Mouse (Mus musculus) brain, embryonic 14.5 days (tissue): ENCODE measurements around the gene Ufsp1. TPM values are rescaled to one million over a fixed set of nuclear protein-coding genes. Genes with fewer than 3 reads are reported as not detected.
A peak's percentile ranks its signal among the peaks of the same experiment; 100 is the strongest.
"Not testable (repeated sequence)": the region's sequence is repeated elsewhere in the genome, so short reads cannot be mapped to it uniquely, and the experiment has no call there.

ENCODE experiments used
- DNase-seq: peaks from one replicate; pipeline ENCODE4 v3.0.0-alpha.2; 2011; ENCODE audit warnings: low read depth
- CTCF ChIP-seq: fragments of 200-500 bp; IDR thresholded peaks from 2 replicates; pipeline ENCODE4 v1.5.1; 2012; ENCODE audit warnings: inconsistent platforms, mild to moderate bottlenecking, moderate library complexity, borderline replicate concordance; ENCODE audit not compliant: insufficient read depth, insufficient read length; ENCODE audit errors: extremely low read depth
- POLR2A ChIP-seq: fragments of 200-500 bp; IDR thresholded peaks from 2 replicates; pipeline ENCODE4 v1.6.1; 2012; ENCODE audit warnings: mild to moderate bottlenecking, inconsistent platforms, borderline replicate concordance; ENCODE audit not compliant: poor library complexity, insufficient read depth, insufficient read length, severe bottlenecking; ENCODE audit errors: extremely low read depth
- polyA plus RNA-seq: library from polyadenylated mRNA; depleted of rRNA; stranded (reverse); fragments of >200 nt; gene quantifications from 2 replicates; pipeline ENCODE4 v1.2.3, GENCODE M21; 2012; rRNA removed

The Ufsp1 gene
- polyA plus RNA-seq = 10.0 and 11.9 TPM in 2 replicates

DNA sequence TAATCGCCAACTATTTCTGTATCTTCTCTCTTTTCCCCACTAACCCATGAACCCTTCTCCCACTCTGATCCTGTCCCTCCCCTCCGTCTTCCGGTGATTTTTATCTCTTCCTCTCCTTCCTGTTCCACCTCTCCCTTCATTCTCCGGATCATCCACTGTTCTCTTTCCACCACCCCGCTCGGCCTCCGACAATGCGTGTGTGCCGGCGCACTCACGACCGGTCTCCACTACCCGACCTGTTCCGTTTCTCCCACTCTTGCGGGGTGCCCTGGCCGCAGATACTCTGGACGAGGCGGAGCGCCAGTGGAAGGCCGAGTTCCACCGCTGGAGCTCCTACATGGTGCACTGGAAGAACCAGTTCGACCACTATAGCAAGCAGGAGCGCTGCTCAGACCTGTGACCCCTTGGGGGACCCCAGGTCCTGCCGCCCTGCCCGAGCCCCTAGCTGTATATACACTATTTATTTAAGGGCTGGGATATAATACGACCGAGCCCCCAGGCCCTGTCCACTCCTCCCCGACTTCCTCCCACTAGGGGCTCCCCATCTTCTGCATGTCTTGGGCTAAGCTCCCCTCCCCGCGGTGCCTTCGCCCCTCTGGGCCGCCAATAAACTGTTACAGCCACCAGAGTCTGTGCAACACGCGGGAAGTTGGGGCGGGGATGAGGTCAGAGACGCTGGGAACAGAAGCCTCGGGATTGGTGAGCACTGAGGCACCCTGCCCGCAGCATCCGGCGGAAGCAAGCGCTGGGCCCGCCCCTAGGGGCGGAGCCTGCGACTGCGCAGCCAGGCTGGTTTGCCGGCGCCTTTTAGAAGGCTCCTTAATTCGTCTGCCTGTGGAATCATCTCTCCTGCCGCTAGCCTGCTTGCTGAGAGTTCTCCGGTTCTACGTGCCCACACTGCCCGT, at the start of gene Ufsp1:
Ufsp1 (plus strand) TSS at position 791 of the 905 bp plus-strand sequence.
- TF ChIP-seq CTCF = no peak
- TF ChIP-seq POLR2A = no peak
- peak; percentile 98 for DNase-seq

DNA sequence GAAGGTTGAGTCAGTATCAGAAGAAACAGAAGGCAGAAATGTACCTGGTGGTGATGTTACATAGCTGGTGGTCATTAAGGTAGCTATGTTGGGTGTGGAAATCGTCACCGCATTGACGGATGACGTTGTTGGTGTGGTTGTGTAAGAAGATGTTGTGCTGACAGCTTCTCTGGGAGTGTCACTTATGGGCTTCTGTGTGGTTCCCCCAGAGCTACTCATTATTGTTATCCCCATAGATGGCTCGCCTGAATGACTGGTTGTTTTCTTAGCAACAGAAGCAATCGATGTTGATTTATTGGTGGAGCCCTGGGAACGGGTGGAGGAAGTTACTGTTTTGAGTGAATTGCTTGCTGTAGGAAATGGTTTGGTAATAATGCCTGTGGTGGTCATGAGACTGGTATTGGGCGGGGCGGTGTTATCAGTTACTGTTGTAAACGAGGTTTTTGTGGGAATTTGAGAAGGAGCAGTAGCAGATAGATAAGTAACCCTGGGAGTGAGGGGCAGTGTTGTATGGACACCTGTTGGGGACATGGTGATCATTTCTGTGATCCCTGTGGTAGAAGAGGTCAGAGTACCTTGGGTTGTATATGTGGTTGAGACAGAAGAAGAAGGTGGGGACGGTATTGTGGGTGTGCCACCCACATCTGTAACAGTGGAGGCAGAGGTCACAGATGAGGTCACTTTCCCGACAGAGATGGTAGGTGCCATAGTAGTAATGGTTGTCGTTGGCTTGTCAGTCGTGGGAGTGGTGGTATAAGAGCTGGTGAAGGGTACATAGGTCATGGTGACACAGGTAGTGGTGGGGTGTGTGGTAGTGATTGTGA, 30.3 kb upstream of the Ufsp1 start:
- TF ChIP-seq POLR2A (no peak), CTCF (no peak)
- no peak for DNase-seq

- TF ChIP-seq POLR2A = no peak
- TF ChIP-seq CTCF = no peak
- no peak for DNase-seq
Observed at GRCm38 (mm10) chr5:137264787-137265186, 29.6 kb upstream of the Ufsp1 start.

DNA sequence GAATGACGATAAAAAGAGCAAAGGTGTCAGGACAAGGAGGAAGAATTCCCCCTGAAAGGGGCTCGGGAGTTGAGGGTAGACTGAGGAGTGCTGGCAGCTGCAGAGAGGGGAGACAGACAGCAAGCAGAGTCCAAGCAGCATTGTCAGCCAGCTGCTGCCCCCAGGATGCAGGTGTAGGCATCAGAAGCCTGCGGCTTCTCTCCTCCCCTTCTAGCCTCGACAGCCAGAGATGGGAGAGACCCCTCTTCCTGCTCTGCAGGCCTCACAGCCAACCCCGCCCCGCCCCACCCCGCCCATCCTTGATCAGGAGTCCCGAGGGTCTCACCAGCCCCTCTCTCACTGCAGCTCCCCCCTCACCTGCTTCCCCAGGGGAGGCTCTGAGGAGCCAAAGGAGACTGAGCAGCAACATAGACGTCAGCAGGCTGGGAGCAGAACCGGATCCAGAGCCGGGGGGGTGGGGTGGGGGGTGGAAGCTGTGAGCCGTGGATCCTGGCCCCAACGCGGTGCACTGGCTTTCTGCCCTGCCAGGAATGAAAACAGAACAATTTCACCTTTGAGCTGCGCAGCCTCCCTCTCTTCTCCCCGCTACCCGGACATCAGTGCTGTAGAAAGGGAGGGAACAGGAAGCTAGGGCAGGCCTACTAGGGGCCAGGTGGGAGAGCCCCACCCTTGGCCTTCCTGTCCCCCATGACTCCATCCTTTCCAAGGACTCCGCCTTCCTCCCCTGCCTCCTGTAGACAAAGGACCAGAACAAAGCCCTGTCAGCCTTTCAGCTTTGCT, 26.1 kb upstream of the Ufsp1 start:
- TF ChIP-seq POLR2A (no peak), CTCF (no peak)
- no peak for DNase-seq

- TF ChIP-seq CTCF (peak; percentile 70; the same call in 1 of the 2 replicates), POLR2A (no peak)
- DNase-seq = peak; percentile 59
Observed at GRCm38 (mm10) chr5:137277360-137278342, 16.8 kb upstream of the Ufsp1 start.

GRCm38 (mm10) chr5:137284411-137284810, 10.0 kb upstream of the Ufsp1 start:
- not testable (repeated sequence) for DNase-seq

DNA sequence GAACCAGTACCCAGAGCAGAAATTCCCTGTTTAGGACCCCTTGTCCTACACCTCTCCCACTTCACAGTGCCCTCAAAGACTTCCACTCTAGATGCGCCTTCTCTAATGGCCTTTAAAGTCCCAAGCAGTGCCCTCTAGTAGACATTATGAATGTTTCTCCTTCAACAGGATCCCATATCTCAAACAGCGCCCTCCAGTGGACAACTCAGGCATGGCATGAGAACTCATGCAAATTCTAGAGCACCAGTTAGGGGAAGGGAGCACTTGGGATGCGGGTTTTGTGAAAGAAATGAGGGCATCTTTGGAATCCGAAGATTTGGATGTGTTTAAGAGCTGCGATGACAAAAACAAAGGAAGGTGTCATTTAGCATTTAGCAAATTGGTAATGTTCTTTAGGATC, 9.4 kb upstream of the Ufsp1 start:
- no peak for DNase-seq
- no peak for TF ChIP-seq POLR2A
- peak; percentile 64; the same call in 1 of the 2 replicates for TF ChIP-seq CTCF

GRCm38 (mm10) chr5:137285986-137286385, 8.4 kb upstream of the Ufsp1 start:
- no peak for DNase-seq
- TF ChIP-seq CTCF (no peak), POLR2A (no peak)

GRCm38 (mm10) chr5:137286655-137287031, 7.8 kb upstream of the Ufsp1 start:
- TF ChIP-seq CTCF = peak; percentile 91
- TF ChIP-seq POLR2A = no peak
- peak; percentile 94 for DNase-seq
